Mouse (Mus musculus) spleen, adult 2 months (tissue): ENCODE measurements around the gene Tnfsf15.

ENCODE experiments used
- CTCF ChIP-seq: fragments of 200-500 bp; IDR thresholded peaks from 2 replicates; pipeline ENCODE4 v1.5.1; 2011; ENCODE audit warnings: mild to moderate bottlenecking, inconsistent platforms; ENCODE audit not compliant: insufficient read depth, insufficient read length, insufficient replicate concordance; ENCODE audit errors: extremely low read depth
- POLR2A ChIP-seq: fragments of 200-500 bp; IDR thresholded peaks from 2 replicates; pipeline ENCODE4 v1.6.1; 2011; ENCODE audit warnings: low read depth, low read length, inconsistent platforms

GRCm38 (mm10) chr4:63726727-63727126, 18.2 kb downstream of the Tnfsf15 start:
- no peak for TF ChIP-seq POLR2A
- no peak for TF ChIP-seq CTCF
